Mouse (Mus musculus) granulocyte monocyte progenitor cell, adult 5-6 weeks (primary cell): Measurements from ENCODE around the gene Got1. TPM values are rescaled to one million over a fixed set of nuclear protein-coding genes. Genes with fewer than 3 reads are reported as not detected.

ENCODE experiments used
- ATAC-seq: replicated peaks from 2 replicates; pipeline ENCODE4 v1.8.0; 2016; ENCODE audit warnings: mild to moderate bottlenecking, moderate TSS enrichment, inconsistent platforms; ENCODE audit not compliant: poor library complexity, severe bottlenecking
- total RNA-seq, 2 experiments: library from RNA; stranded (forward) in 1 of 2; stranded (reverse) in 1 of 2; fragments of 200-712, 200-1000 nt in 1 of 2; fragments of >200 nt in 1 of 2; fragmentation: Nextera tagmentation in 1 of 2; gene quantifications; 2 replicates each; pipeline ENCODE4 v1.2.3; 2014 to 2017

Gene Got1
- 22.6 and 36.8 TPM in 2 replicates for total RNA-seq (2014; fragmentation: Nextera tagmentation)
- 17.3 and 21.5 TPM in 2 replicates for total RNA-seq (2017)

- ATAC-seq: peak; percentile 96
Measured at GRCm38 (mm10) chr19:43524187-43525103, at the start of gene Got1. TSS of gene Got1 (minus strand) at chr19:43524605.

GRCm38 (mm10) chr19:43570831-43571790 lies 46.7 kb upstream of the Got1 start:
- peak; percentile 96 for ATAC-seq

- no peak for ATAC-seq
Measured at GRCm38 (mm10) chr19:43569133-43569532, 44.7 kb upstream of the Got1 start.

GRCm38 (mm10) chr19:43568298-43568697 lies 43.9 kb upstream of the Got1 start:
- no peak for ATAC-seq

- ATAC-seq: no peak
Measured at GRCm38 (mm10) chr19:43563166-43563565, 38.8 kb upstream of the Got1 start.

- ATAC-seq: no peak
Measured at GRCm38 (mm10) chr19:43561841-43562240, 37.4 kb upstream of the Got1 start.

GRCm38 (mm10) chr19:43560244-43560643 lies 35.8 kb upstream of the Got1 start:
- no peak for ATAC-seq

- no peak for ATAC-seq
Measured at GRCm38 (mm10) chr19:43551493-43551890, 27.1 kb upstream of the Got1 start.

- peak; percentile 22; the same call in 1 of the 2 replicates for ATAC-seq
Measured at GRCm38 (mm10) chr19:43550706-43551492, 26.5 kb upstream of the Got1 start.

GRCm38 (mm10) chr19:43548060-43548459 lies 23.7 kb upstream of the Got1 start:
- ATAC-seq: no peak

GRCm38 (mm10) chr19:43546337-43547117 lies 22.1 kb upstream of the Got1 start:
- no peak for ATAC-seq

GRCm38 (mm10) chr19:43535372-43535771 lies 11.0 kb upstream of the Got1 start:
- ATAC-seq: no peak

- no peak for ATAC-seq
Measured at GRCm38 (mm10) chr19:43530921-43531320, 6.5 kb upstream of the Got1 start.

GRCm38 (mm10) chr19:43530197-43530770 lies 5.9 kb upstream of the Got1 start:
- peak; percentile 99 for ATAC-seq

- ATAC-seq: no peak
Measured at GRCm38 (mm10) chr19:43528056-43528587, 3.7 kb upstream of the Got1 start.

GRCm38 (mm10) chr19:43527131-43527530 lies 2.7 kb upstream of the Got1 start:
- no peak for ATAC-seq

GRCm38 (mm10) chr19:43526025-43526424 lies 1.6 kb upstream of the Got1 start:
- no peak for ATAC-seq

GRCm38 (mm10) chr19:43525566-43525965 lies 1.2 kb upstream of the Got1 start:
- no peak for ATAC-seq

GRCm38 (mm10) chr19:43525104-43525482 lies 688 bp upstream of the Got1 start:
- no peak for ATAC-seq
